Mouse (Mus musculus): ENCODE data around the gene Mia2. TPM values are rescaled to one million over a fixed set of nuclear protein-coding genes. Genes with fewer than 3 reads are reported as not detected.

Mia2 gene
- polyA plus RNA-seq, 1 experiment from 2014 or later: 103 TPM

- POLR2A ChIA-PET: interaction anchor here (0.9 kb wide), 1 partner anchor 16 kb away, joined by 6 read pairs; no protein-coding TSS in a partner anchor
- H3K27me3 ChIP-seq: no peaks in the 10 kb centered on the region
- TF ChIP-seq CTCF (IDR thresholded peaks at IDR 0.05): no peak
- in situ Hi-C loops (cut with MboI; ENCODE audit: low pct_unique_long_range_greater_than_20kb): no loop called here
- DNase-seq (ENCODE audit: low read depth, low spot score): no peak
- CTCF ChIA-PET: no interaction called here
- ATAC-seq: no peak
These were observed 54.1 kb downstream of the Mia2 start for GRCm38 (mm10) chr12:59149691-59150090.

DNA sequence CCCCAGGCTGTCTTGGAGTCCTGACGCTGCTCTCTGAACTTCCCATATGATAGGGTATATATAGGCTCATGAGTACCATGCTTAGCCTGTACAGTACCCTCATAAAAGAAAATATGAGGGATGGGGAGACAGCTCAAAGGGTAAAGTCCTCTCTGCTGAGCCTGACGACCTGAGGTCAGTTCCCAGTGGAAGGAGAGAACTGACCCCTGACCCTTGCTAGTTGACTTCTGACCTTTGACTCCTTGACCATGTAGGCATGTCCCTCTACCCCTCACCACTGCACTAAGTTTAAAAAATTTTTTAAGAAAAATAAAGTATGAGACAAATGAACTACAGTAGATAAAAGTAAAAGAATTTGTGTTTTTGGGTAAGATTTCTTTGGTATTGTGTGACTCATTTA is 65.5 kb downstream of the Mia2 start:
- no peaks in the 10 kb centered on the region for H3K27me3 ChIP-seq
- in situ Hi-C loops (cut with MboI; ENCODE audit: low pct_unique_long_range_greater_than_20kb): no loop called here
- DNase-seq (ENCODE audit: low read depth, low spot score): no peak
- no peak for TF ChIP-seq CTCF (IDR thresholded peaks at IDR 0.05)
- ChIA-PET CTCF (interaction anchor here (1.0 to 1.7 kb wide), 2 partner anchors 9 to 11 kb away, joined by 3 read pairs; no protein-coding TSS in a partner anchor), POLR2A (no interaction called here)
- no peak for ATAC-seq

DNA sequence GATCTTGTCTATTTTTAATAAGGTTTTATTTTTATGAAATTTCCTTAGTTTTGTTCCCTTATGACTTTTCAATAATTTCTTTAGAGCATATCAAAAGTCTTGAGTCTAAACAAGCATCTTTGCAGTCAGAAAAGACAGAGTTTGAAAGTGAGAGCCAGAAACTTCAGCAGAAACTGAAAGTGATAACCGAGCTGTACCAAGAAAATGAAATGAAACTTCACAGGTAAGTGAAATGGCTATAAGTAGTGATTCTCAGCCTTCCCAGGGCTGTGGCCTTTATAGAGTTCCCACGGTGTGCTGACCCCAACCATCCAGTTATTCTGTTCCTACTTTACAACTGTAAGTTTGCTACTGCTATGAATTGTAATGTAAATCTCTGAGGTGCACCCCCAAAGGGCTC is 67.2 kb downstream of the Mia2 start:
- in situ Hi-C loops (cut with MboI; ENCODE audit: low pct_unique_long_range_greater_than_20kb): no loop called here
- DNase-seq (ENCODE audit: low read depth, low spot score): no peak
- POLR2A ChIA-PET: no interaction called here
- H3K27me3 ChIP-seq: no peaks in the 10 kb centered on the region
- no peak for TF ChIP-seq CTCF (IDR thresholded peaks at IDR 0.05)
- no peak for ATAC-seq
- CTCF ChIA-PET: interaction anchor here (1.7 kb wide), 1 partner anchor 7 kb away, joined by 3 read pairs; no protein-coding TSS in a partner anchor

DNA sequence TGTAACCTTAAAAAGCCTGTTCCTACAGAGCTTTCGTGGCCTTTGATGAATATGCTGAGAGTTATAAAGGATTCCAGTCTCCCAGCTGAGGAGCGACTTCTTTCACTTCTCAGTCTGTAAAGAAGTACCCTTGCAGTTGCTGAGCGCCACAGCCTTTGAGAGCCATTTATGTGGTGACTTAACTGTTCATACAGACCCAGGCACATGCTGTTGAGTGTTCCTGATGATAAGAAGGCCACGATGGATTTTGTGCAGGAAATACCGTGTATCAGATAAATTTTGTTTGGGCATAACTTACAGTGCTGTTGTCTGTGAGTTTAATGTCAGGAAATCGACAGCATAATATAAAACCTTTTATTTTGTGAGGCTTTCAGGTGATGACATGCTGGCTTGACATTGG is 68.9 kb downstream of the Mia2 start:
- no peak for ATAC-seq
- H3K27me3 ChIP-seq: no peaks in the 10 kb centered on the region
- CTCF ChIA-PET: interaction anchor here (1.1 kb wide), 1 partner anchor 38 kb away, joined by 4 read pairs; no protein-coding TSS in a partner anchor

DNA sequence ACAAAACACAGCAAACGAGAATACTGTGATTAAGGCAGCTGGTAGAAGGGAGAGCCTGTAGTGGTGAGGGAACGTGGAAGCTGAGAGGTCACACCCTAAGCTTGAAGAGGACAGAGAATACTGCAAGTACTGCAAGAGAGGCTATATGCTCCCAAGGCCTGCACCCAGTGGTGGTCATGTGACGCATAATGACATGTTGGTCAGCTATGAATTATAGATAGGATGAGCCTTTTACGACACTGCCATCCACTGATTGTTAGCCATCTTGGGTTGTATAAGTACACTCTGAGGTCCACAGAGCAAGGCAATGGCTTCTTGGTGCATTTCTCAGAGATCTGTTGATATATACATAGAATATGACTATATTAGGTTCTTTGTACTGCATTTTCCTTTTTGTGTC is 71.0 kb downstream of the Mia2 start:
- TF ChIP-seq CTCF (IDR thresholded peaks at IDR 0.05): no peak
- DNase-seq (ENCODE audit: low read depth, low spot score) (no peak), ATAC-seq (no peak)
- ChIA-PET POLR2A (no interaction called here), CTCF (no interaction called here)
- no peaks in the 10 kb centered on the region for H3K27me3 ChIP-seq
- in situ Hi-C loops (cut with MboI; ENCODE audit: low pct_unique_long_range_greater_than_20kb): no loop called here

More for the DNA sequence above, 68.9 kb downstream of the Mia2 start:
- no peak for DNase-seq (ENCODE audit: low read depth, low spot score)
- POLR2A ChIA-PET: interaction anchor here (0.8 kb wide), 1 partner anchor 37 kb away, joined by 3 read pairs; no protein-coding TSS in a partner anchor
- in situ Hi-C loops (cut with MboI; ENCODE audit: low pct_unique_long_range_greater_than_20kb): no loop called here
- TF ChIP-seq CTCF (IDR thresholded peaks at IDR 0.05): no peak

- no peak for DNase-seq (ENCODE audit: low read depth, low spot score)
- no peaks in the 10 kb centered on the region for H3K27me3 ChIP-seq
- no peak for ATAC-seq
- ChIA-PET POLR2A (no interaction called here), CTCF (interaction anchor here (0.8 to 1.3 kb wide), 3 partner anchors 8 to 39 kb away, joined by 3 read pairs; no protein-coding TSS in a partner anchor)
- TF ChIP-seq CTCF (IDR thresholded peaks at IDR 0.05): no peak
- in situ Hi-C loops (cut with MboI; ENCODE audit: low pct_unique_long_range_greater_than_20kb): no loop called here
These were observed 74.3 kb downstream of the Mia2 start for GRCm38 (mm10) chr12:59169935-59170334.

GRCm38 (mm10) chr12:59177814-59178213 is 82.2 kb downstream of the Mia2 start:
- no peaks in the 10 kb centered on the region for H3K27me3 ChIP-seq
- in situ Hi-C loops (cut with MboI; ENCODE audit: low pct_unique_long_range_greater_than_20kb): no loop called here
- TF ChIP-seq CTCF (IDR thresholded peaks at IDR 0.05): no peak
- ChIA-PET CTCF (no interaction called here), POLR2A (interaction anchor here (0.7 kb wide), 1 partner anchor 12 kb away, joined by 3 read pairs; no protein-coding TSS in a partner anchor)
- DNase-seq (ENCODE audit: low read depth, low spot score) (no peak), ATAC-seq (no peak)

- no peaks in the 10 kb centered on the region for H3K27me3 ChIP-seq
- in situ Hi-C loops (cut with MboI; ENCODE audit: low pct_unique_long_range_greater_than_20kb): no loop called here
- TF ChIP-seq CTCF (IDR thresholded peaks at IDR 0.05): no peak
- POLR2A ChIA-PET: interaction anchor here (1.4 kb wide), 1 partner anchor 9 kb away, joined by 3 read pairs; no protein-coding TSS in a partner anchor
- ATAC-seq (no peak), DNase-seq (ENCODE audit: low read depth, low spot score) (no peak)
- CTCF ChIA-PET: no interaction called here
These were observed 92.6 kb downstream of the Mia2 start for GRCm38 (mm10) chr12:59188086-59188682.

DNA sequence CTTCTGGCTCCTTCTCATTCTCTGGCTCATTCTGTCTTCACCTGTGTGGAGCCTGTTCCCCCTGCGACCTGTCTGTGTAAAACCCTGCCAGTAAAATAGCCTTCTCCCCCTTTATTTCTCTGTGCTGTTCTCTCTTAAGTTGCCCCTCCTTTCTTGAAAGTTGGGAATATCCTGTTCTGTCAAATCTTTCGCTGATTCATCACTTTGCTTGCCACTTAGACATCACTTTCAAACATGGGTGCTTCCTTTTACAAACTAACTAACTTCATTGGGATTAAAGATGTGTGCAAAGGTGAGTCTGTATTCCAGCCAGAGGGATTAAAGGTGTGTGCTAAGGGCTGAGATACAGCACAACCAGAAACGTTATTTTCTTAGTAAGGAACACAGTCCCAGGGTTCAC is 98.0 kb downstream of the Mia2 start:
- no peaks in the 10 kb centered on the region for H3K27me3 ChIP-seq
- in situ Hi-C loops (cut with MboI; ENCODE audit: low pct_unique_long_range_greater_than_20kb): no loop called here
- TF ChIP-seq CTCF (IDR thresholded peaks at IDR 0.05): no peak
- ATAC-seq (no peak), DNase-seq (ENCODE audit: low read depth, low spot score) (no peak)
- ChIA-PET CTCF (no interaction called here), POLR2A (no interaction called here)

DNA sequence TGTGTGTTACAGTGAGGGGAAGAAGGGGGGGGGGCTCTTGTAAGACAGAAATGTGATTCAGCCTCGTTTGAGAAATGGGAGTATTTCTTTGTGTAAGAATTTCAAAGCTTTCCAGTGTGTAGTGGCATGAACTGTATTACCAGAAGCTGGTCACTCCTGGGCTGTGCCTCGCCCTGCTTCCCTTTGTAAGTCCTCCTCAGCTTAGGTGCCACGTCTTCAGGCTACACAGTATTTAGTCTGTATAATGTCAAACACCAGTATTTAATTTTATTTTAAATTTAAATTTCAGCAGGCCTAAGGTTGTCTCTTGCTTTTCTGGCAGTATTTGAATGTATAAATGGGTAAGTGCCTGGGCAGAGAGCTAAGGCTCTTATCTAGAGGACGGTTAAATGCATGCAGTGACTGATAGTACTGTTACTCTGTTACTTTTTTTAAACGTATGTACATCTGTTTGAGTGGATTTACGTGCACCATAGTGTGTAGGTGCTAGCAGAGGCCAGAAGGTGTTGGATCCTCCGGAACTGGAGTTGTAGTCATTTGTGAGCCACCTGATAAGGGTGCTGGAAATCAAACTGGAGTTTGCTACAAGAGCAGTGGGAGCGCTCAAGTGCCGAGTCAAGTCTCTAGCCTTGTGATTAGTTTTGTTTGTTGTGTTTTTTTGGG is 98.9 kb downstream of the Mia2 start:
- POLR2A ChIA-PET: no interaction called here
- in situ Hi-C loops (cut with MboI; ENCODE audit: low pct_unique_long_range_greater_than_20kb): no loop called here
- no peaks in the 10 kb centered on the region for H3K27me3 ChIP-seq
- no peak for DNase-seq (ENCODE audit: low read depth, low spot score)
- no peak for ATAC-seq
- TF ChIP-seq CTCF (IDR thresholded peaks at IDR 0.05): no peak
- CTCF ChIA-PET: no interaction called here

DNA sequence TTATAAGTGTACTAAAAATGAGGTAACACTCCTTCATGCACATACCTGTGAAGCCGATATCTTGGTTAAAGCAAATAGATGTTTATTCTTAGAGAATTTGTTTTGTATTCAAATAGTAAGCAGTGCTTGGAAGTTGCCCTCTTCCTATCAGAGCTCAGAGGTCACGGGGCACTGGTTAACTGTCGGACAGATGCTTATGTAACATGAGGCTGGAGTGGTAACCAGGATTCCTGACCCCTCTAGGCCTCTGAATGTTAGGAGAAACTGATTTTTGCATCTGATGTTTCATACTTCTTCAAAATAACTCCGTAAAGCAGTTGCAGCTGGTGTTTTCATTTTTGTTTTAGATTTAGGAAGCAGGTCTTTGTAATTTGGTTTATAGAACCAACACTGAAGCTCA is 99.5 kb downstream of the Mia2 start:
- POLR2A ChIA-PET: no interaction called here
- ATAC-seq (no peak), DNase-seq (ENCODE audit: low read depth, low spot score) (no peak)
- TF ChIP-seq CTCF (IDR thresholded peaks at IDR 0.05): no peak
- in situ Hi-C loops (cut with MboI; ENCODE audit: low pct_unique_long_range_greater_than_20kb): no loop called here
- CTCF ChIA-PET: no interaction called here
- H3K27me3 ChIP-seq: no peaks in the 10 kb centered on the region

All from Patski (cell line).